Mouse (Mus musculus): ENCODE data around the gene Tspoap1. TPM values are rescaled to one million over a fixed set of nuclear protein-coding genes. Genes with fewer than 3 reads are reported as not detected.

Tspoap1 gene
- total and polyA plus RNA-seq, 3 experiments = 12.3 to 36.9 (median 12.8) TPM

GRCm38 (mm10) chr11:87727021-87727420, 33.3 kb upstream of the Tspoap1 start:
- Histone ChIP-seq H3K79me2 (replicated peaks; ENCODE audit: control insufficient read depth, extremely low read depth, insufficient read depth, poor library complexity, severe bottlenecking) (peaks cover 5% of the 10 kb centered on the region), H3K4me2 (ENCODE audit: insufficient read depth, low read depth, poor library complexity, severe bottlenecking) (no peak overlapping the region)

DNA sequence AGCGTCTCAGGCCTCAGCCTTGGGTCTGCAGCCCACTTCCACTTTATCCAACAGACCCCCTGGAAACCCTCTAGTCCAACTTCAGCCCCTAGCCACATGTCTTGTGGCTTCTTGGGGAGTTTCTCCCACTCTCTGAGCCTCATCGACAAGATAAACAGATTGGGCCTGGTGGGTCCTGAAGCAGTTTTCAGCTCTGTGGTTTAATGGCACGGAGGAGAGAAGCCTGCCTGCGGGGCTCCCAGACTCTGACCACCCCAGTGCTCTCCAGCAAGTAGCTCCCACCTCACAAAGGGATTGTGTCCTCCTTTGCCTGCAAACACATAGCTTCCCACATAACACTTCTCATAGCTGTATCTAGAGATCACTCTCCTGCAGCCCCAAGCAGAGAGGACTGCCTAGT, 32.9 kb upstream of the Tspoap1 start:
- H3K27me3 ChIP-seq (replicated peaks) = no peaks in the 10 kb centered on the region
- in situ Hi-C loops (cut with MboI; ENCODE audit: low pct_ligation_motif_present, low pct_unique_long_range_greater_than_20kb, low sequenced_read_pairs) = no loop called here

More at GRCm38 (mm10) chr11:87727021-87727420, 33.3 kb upstream of the Tspoap1 start:
- in situ Hi-C loops (cut with MboI; ENCODE audit: low pct_ligation_motif_present, low pct_unique_long_range_greater_than_20kb, low sequenced_read_pairs) (no loop called here), dilution Hi-C loops (cut with MboI; ENCODE audit: extremely low pct_ligation_motif_present, extremely low pct_unique_long_range_greater_than_20kb, low sequenced_read_pairs) (no loop called here)
- no peak overlapping the region for H3K9ac ChIP-seq (ENCODE audit: insufficient read depth, low read depth)
- H3K9me3 ChIP-seq (replicated peaks; ENCODE audit: low read length) = peaks cover 2% of the 10 kb centered on the region
- TF ChIP-seq MAZ (IDR thresholded peaks at IDR 0.05; ENCODE audit: low read depth, low read length) (no peak), MAX (IDR thresholded peaks at IDR 0.05; ENCODE audit: low read length) (no peak), BHLHE40 (IDR thresholded peaks at IDR 0.05; ENCODE audit: low read depth, low read length) (no peak), E2F4 (IDR thresholded peaks at IDR 0.05; ENCODE audit: insufficient replicate concordance, low read depth, low read length) (no peak), TCF12 (IDR thresholded peaks at IDR 0.05; ENCODE audit: low read depth, low read length) (no peak), IRF4 (IDR thresholded peaks at IDR 0.05; ENCODE audit: low read depth, low read length) (no peak)
- H3K27ac ChIP-seq (ENCODE audit: insufficient read depth, low read depth) = no peak overlapping the region
- no peak overlapping the region for H3K4me3 ChIP-seq (replicated peaks in 1 of 3; ENCODE audit: low read depth in 2 of 3, low read length in 2 of 3, poor library complexity in 1 of 3)
- no peak for DNase-seq (ENCODE audit: extremely low read depth)
- H3K4me1 ChIP-seq (ENCODE audit: control insufficient read depth in 1 of 2, insufficient read depth in 2 of 2) = peaks cover 0 to 17% of the 10 kb centered on the region in 2 experiments; a peak in 2 of 4 replicates
- peaks cover 71 to 95% of the 10 kb centered on the region in 2 experiments for H3K36me3 ChIP-seq (replicated peaks in 1 of 2; ENCODE audit: control insufficient read depth in 1 of 2, insufficient read depth in 1 of 2, low read length in 1 of 2)
- no peaks in the 10 kb centered on the region for H3K27me3 ChIP-seq (replicated peaks)

GRCm38 (mm10) chr11:87728850-87729592, 31.3 kb upstream of the Tspoap1 start:
- no peak overlapping the region for H3K4me2 ChIP-seq (ENCODE audit: insufficient read depth, low read depth, poor library complexity, severe bottlenecking)
- no peak overlapping the region for H3K27ac ChIP-seq (ENCODE audit: insufficient read depth, low read depth)
- peaks cover 0 to 16% of the 10 kb centered on the region in 2 experiments; a peak in 2 of 4 replicates for H3K4me1 ChIP-seq (ENCODE audit: control insufficient read depth in 1 of 2, insufficient read depth in 2 of 2)
- no peaks in the 10 kb centered on the region for H3K9me3 ChIP-seq (replicated peaks; ENCODE audit: low read length)
- peaks cover 77 to 96% of the 10 kb centered on the region in 2 experiments for H3K36me3 ChIP-seq (replicated peaks in 1 of 2; ENCODE audit: control insufficient read depth in 1 of 2, insufficient read depth in 1 of 2, low read length in 1 of 2)
- dilution Hi-C loops (cut with MboI; ENCODE audit: extremely low pct_ligation_motif_present, extremely low pct_unique_long_range_greater_than_20kb, low sequenced_read_pairs) (no loop called here), in situ Hi-C loops (cut with MboI; ENCODE audit: low pct_ligation_motif_present, low pct_unique_long_range_greater_than_20kb, low sequenced_read_pairs) (no loop called here)
- H3K9ac ChIP-seq (ENCODE audit: insufficient read depth, low read depth) = no peak overlapping the region
- peaks cover under 1% of the 10 kb centered on the region for H3K79me2 ChIP-seq (replicated peaks; ENCODE audit: control insufficient read depth, extremely low read depth, insufficient read depth, poor library complexity, severe bottlenecking)
- TF ChIP-seq MXI1 (IDR thresholded peaks at IDR 0.05; ENCODE audit: low read depth, low read length) (no peak), JUND (conservative IDR thresholded peaks at IDR 0.05; ENCODE audit: low read depth, low read length) (no peak), POLR2A (IDR thresholded peaks at IDR 0.05; ENCODE audit: low read depth, low read length) (no peak), POLR2AphosphoS2 (IDR thresholded peaks at IDR 0.05; ENCODE audit: low read depth, low read length) (no peak), PAX5 (IDR thresholded peaks at IDR 0.05; ENCODE audit: low read length) (no peak), CTCF (conservative IDR thresholded peaks at IDR 0.05 in 1 of 2, IDR thresholded peaks at IDR 0.05 in 1 of 2; ENCODE audit: low read depth in 2 of 2, low read length in 2 of 2) (no peak), JUN (IDR thresholded peaks at IDR 0.05; ENCODE audit: insufficient read depth, low read depth, low read length) (no peak), KAT2A (IDR thresholded peaks at IDR 0.05; ENCODE audit: insufficient replicate concordance, low read length) (no peak), GABPA (IDR thresholded peaks at IDR 0.05; ENCODE audit: insufficient replicate concordance, low read depth, low read length) (no peak), MAX (IDR thresholded peaks at IDR 0.05; ENCODE audit: low read length) (no peak), UBTF (IDR thresholded peaks at IDR 0.05; ENCODE audit: low read depth, low read length) (no peak), RAD21 (IDR thresholded peaks at IDR 0.05; ENCODE audit: low read depth, low read length) (no peak), ZKSCAN1 (IDR thresholded peaks at IDR 0.05; ENCODE audit: borderline replicate concordance, low read depth, low read length) (no peak), BHLHE40 (IDR thresholded peaks at IDR 0.05; ENCODE audit: low read depth, low read length) (no peak), ZNF384 (IDR thresholded peaks at IDR 0.05; ENCODE audit: low read depth, low read length) (no peak), RCOR1 (conservative IDR thresholded peaks at IDR 0.05; ENCODE audit: low read depth, low read length) (no peak), MYC (IDR thresholded peaks at IDR 0.05; ENCODE audit: low read depth, low read length) (no peak), TBP (conservative IDR thresholded peaks at IDR 0.05; ENCODE audit: low read depth, low read length) (no peak), ELF1 (IDR thresholded peaks at IDR 0.05; ENCODE audit: low read depth, low read length) (no peak)
- H3K4me3 ChIP-seq (replicated peaks in 1 of 3; ENCODE audit: low read depth in 2 of 3, low read length in 2 of 3, poor library complexity in 1 of 3) = no peak overlapping the region
- DNase-seq (ENCODE audit: extremely low read depth) = no peak
- H3K27me3 ChIP-seq (replicated peaks) = no peaks in the 10 kb centered on the region

More for the DNA sequence above, 32.9 kb upstream of the Tspoap1 start:
- H3K4me3 ChIP-seq (replicated peaks in 1 of 3; ENCODE audit: low read depth in 2 of 3, low read length in 2 of 3, poor library complexity in 1 of 3) = no peak overlapping the region
- H3K4me1 ChIP-seq (ENCODE audit: control insufficient read depth in 1 of 2, insufficient read depth in 2 of 2) = peaks cover 0 to 17% of the 10 kb centered on the region in 2 experiments; a peak in 2 of 4 replicates
- no peak overlapping the region for H3K27ac ChIP-seq (ENCODE audit: insufficient read depth, low read depth)
- dilution Hi-C loops (cut with MboI; ENCODE audit: extremely low pct_ligation_motif_present, extremely low pct_unique_long_range_greater_than_20kb, low sequenced_read_pairs) = no loop called here
- H3K9ac ChIP-seq (ENCODE audit: insufficient read depth, low read depth) = no peak overlapping the region
- peaks cover 5% of the 10 kb centered on the region for H3K79me2 ChIP-seq (replicated peaks; ENCODE audit: control insufficient read depth, extremely low read depth, insufficient read depth, poor library complexity, severe bottlenecking)
- TF ChIP-seq TCF12 (IDR thresholded peaks at IDR 0.05; ENCODE audit: low read depth, low read length) (no peak), HCFC1 (IDR thresholded peaks at IDR 0.05; ENCODE audit: low read depth, low read length) (no peak), POLR2AphosphoS2 (IDR thresholded peaks at IDR 0.05; ENCODE audit: low read depth, low read length) (no peak), SMC3 (IDR thresholded peaks at IDR 0.05; ENCODE audit: low read depth, low read length) (no peak)
- no peak overlapping the region for H3K4me2 ChIP-seq (ENCODE audit: insufficient read depth, low read depth, poor library complexity, severe bottlenecking)
- peaks cover 2% of the 10 kb centered on the region for H3K9me3 ChIP-seq (replicated peaks; ENCODE audit: low read length)
- peaks cover 74 to 96% of the 10 kb centered on the region in 2 experiments for H3K36me3 ChIP-seq (replicated peaks in 1 of 2; ENCODE audit: control insufficient read depth in 1 of 2, insufficient read depth in 1 of 2, low read length in 1 of 2)
- DNase-seq (ENCODE audit: extremely low read depth) = no peak

Data from CH12.LX (cell line).